Mouse (Mus musculus) gonadal fat pad, adult 2 months (tissue): ENCODE results near the gene Laptm4a. TPM values are rescaled to one million over a fixed set of nuclear protein-coding genes. Genes with fewer than 3 reads are reported as not detected.

Source experiments
- DNase-seq: peaks from one replicate; pipeline ENCODE4 v3.0.0-alpha.2; 2012; ENCODE audit warnings: low read depth
- polyA plus RNA-seq: library from polyadenylated mRNA; depleted of rRNA; stranded (reverse); fragments of >200 nt; gene quantifications from 2 replicates; pipeline ENCODE4 v1.2.3, GENCODE M21; 2012; rRNA removed

The Laptm4a gene
- 423 and 433 TPM in 2 replicates for polyA plus RNA-seq

GRCm38 (mm10) chr12:8921394-8922368 is at the start of gene Laptm4a:
Laptm4a (plus strand) TSS chr12:8921664.
- peak; percentile 91 for DNase-seq

GRCm38 (mm10) chr12:8875583-8875982 is 45.9 kb upstream of the Laptm4a start:
- DNase-seq: no peak

GRCm38 (mm10) chr12:8876865-8877264 is 44.6 kb upstream of the Laptm4a start:
- DNase-seq: no peak

- DNase-seq: no peak
Observed at GRCm38 (mm10) chr12:8877413-8877812, 44.1 kb upstream of the Laptm4a start.

GRCm38 (mm10) chr12:8878752-8879151 is 42.7 kb upstream of the Laptm4a start:
- no peak for DNase-seq

- no peak for DNase-seq
Observed at GRCm38 (mm10) chr12:8879389-8879788, 42.1 kb upstream of the Laptm4a start.

GRCm38 (mm10) chr12:8881736-8882135 is 39.7 kb upstream of the Laptm4a start:
- DNase-seq: no peak

- DNase-seq: no peak
Observed at GRCm38 (mm10) chr12:8882376-8882775, 39.1 kb upstream of the Laptm4a start.

GRCm38 (mm10) chr12:8884426-8885145 is 36.9 kb upstream of the Laptm4a start:
- DNase-seq: no peak

- DNase-seq: no peak
Observed at GRCm38 (mm10) chr12:8885146-8885543, 36.3 kb upstream of the Laptm4a start.

GRCm38 (mm10) chr12:8885950-8886349 is 35.5 kb upstream of the Laptm4a start:
- no peak for DNase-seq

GRCm38 (mm10) chr12:8888445-8888844 is 33.0 kb upstream of the Laptm4a start:
- DNase-seq: no peak

GRCm38 (mm10) chr12:8889117-8889665 is 32.3 kb upstream of the Laptm4a start:
- DNase-seq: no peak

GRCm38 (mm10) chr12:8892876-8893532 is 28.5 kb upstream of the Laptm4a start:
- no peak for DNase-seq

GRCm38 (mm10) chr12:8897140-8897539 is 24.3 kb upstream of the Laptm4a start:
- no peak for DNase-seq

GRCm38 (mm10) chr12:8898879-8899785 is 22.3 kb upstream of the Laptm4a start:
- DNase-seq: no peak

- no peak for DNase-seq
Observed at GRCm38 (mm10) chr12:8900107-8900698, 21.3 kb upstream of the Laptm4a start.

- peak; percentile 94 for DNase-seq
Observed at GRCm38 (mm10) chr12:8900919-8901663, 20.4 kb upstream of the Laptm4a start.

GRCm38 (mm10) chr12:8901934-8902333 is 19.5 kb upstream of the Laptm4a start:
- DNase-seq: no peak

- DNase-seq: no peak
Observed at GRCm38 (mm10) chr12:8902479-8902878, 19.0 kb upstream of the Laptm4a start.
